Mouse (Mus musculus) limb, embryonic 15.5 days (tissue): Measurements from ENCODE around the gene Bglap2. TPM values are rescaled to one million over a fixed set of nuclear protein-coding genes. Genes with fewer than 3 reads are reported as not detected.

ENCODE experiments used
- ATAC-seq: fragments of 200-750 bp; cut with Nextera tagmentation; 2 replicates; pipeline ENCODE4 v1.8.0; 2017; ENCODE audit warnings: low read depth, moderate TSS enrichment; ENCODE audit not compliant: insufficient number of reproducible peaks, low FRiP score, low TSS enrichment
- H3K27ac ChIP-seq: fragments of 300-500 bp; sonication (generic); 2 replicates; pipeline ENCODE4 v1.5.1; 2015; ENCODE audit warnings: moderate library complexity, mild to moderate bottlenecking, inconsistent platforms
- H3K27me3 ChIP-seq: fragments of 300-500 bp; sonication (generic); 2 replicates; pipeline ENCODE4 v1.6.1; 2015; ENCODE audit warnings: inconsistent platforms
- H3K36me3 ChIP-seq: fragments of 300-500 bp; sonication (generic); 2 replicates; pipeline ENCODE4 v1.6.1; 2015; ENCODE audit warnings: inconsistent platforms
- H3K4me1 ChIP-seq: fragments of 300-500 bp; sonication (generic); 2 replicates; pipeline ENCODE4 v1.6.1; 2015; ENCODE audit warnings: inconsistent platforms
- H3K4me2 ChIP-seq: fragments of 300-500 bp; sonication (generic); 2 replicates; pipeline ENCODE4 v1.6.1; 2015; ENCODE audit warnings: mild to moderate bottlenecking, inconsistent platforms
- H3K4me3 ChIP-seq: fragments of 300-500 bp; sonication (generic); 2 replicates; pipeline ENCODE4 v1.5.1; 2015; ENCODE audit warnings: mild to moderate bottlenecking, inconsistent platforms
- H3K9ac ChIP-seq: fragments of 300-500 bp; sonication (generic); 2 replicates; pipeline ENCODE4 v1.6.1; 2015; ENCODE audit warnings: inconsistent platforms
- H3K9me3 ChIP-seq: fragments of 300-500 bp; sonication (generic); 2 replicates; pipeline ENCODE4 v1.6.1; 2016; ENCODE audit warnings: inconsistent platforms
- WGBS: fragments of 180-500 bp; shearing (Covaris S2); methylation state at CpG from one replicate; pipeline ENCODE4 v1.1.7; 2015; 5-methylcytosine and 5-hydroxymethylcytosine counted together
- polyA plus RNA-seq: library from polyadenylated mRNA; unstranded; fragments of >200 nt; fragmentation: Nextera tagmentation; extraction: Ambion mirVana; gene quantifications from 2 replicates; pipeline ENCODE4 v1.2.1, GENCODE M21; 2015

The Bglap2 gene
- polyA plus RNA-seq, 1 experiment from 2014 or later = 1.5 TPM

GRCm38 (mm10) chr3:88335436-88336053 is 43.0 kb downstream of the Bglap2 start:
- Histone ChIP-seq H3K4me1 (peaks cover 28% of the 10 kb centered on the region), H3K4me3 (peak overlapping the region; percentile 85), H3K27ac (peak overlapping the region; percentile 96), H3K27me3 (no peaks in the 10 kb centered on the region), H3K9ac (peak overlapping the region; percentile 64), H3K9me3 (no peaks in the 10 kb centered on the region), H3K36me3 (0 out of 2 replicates have a peak, but pooled peaks cover 4% of the 10 kb centered on the region), H3K4me2 (peak overlapping the region; percentile 66)
- WGBS = 1% methylated on average over 27 of the region's 27 CpGs
- peak; percentile 35; the same call in 1 of the 2 replicates for ATAC-seq

GRCm38 (mm10) chr3:88334902-88335435 is 43.5 kb downstream of the Bglap2 start:
- Histone ChIP-seq H3K4me2 (peak overlapping the region; percentile 66), H3K4me1 (peaks cover 28% of the 10 kb centered on the region), H3K9ac (peak overlapping the region; percentile 64), H3K27me3 (no peaks in the 10 kb centered on the region), H3K27ac (peak overlapping the region; percentile 96; the same call in 1 of the 2 replicates), H3K9me3 (no peaks in the 10 kb centered on the region), H3K4me3 (peak overlapping the region; percentile 85), H3K36me3 (0 out of 2 replicates have a peak, but pooled peaks cover 7% of the 10 kb centered on the region)
- WGBS = 32% methylated on average over 3 of the region's 3 CpGs
- no peak for ATAC-seq

- Histone ChIP-seq H3K4me1 (peaks cover 28% of the 10 kb centered on the region), H3K27ac (peak overlapping the region; percentile 59), H3K36me3 (peaks cover 14% of the 10 kb centered on the region), H3K4me3 (peak overlapping the region; percentile 27), H3K9ac (0 out of 2 replicates have a peak overlapping the region, but pooled peaks have one; percentile 4), H3K4me2 (peak overlapping the region; percentile 12; the same call in 1 of the 2 replicates), H3K27me3 (no peaks in the 10 kb centered on the region), H3K9me3 (no peaks in the 10 kb centered on the region)
- WGBS = 45% methylated on average over 12 of the region's 12 CpGs
- no peak for ATAC-seq
These were observed 44.4 kb downstream of the Bglap2 start for GRCm38 (mm10) chr3:88334029-88334658.

- no peaks in the 10 kb centered on the region for H3K9me3 ChIP-seq
- H3K36me3 ChIP-seq = peaks cover 33% of the 10 kb centered on the region
- ATAC-seq = no peak
- H3K4me2 ChIP-seq = no peak overlapping the region
- H3K27me3 ChIP-seq = no peaks in the 10 kb centered on the region
- peaks cover 15% of the 10 kb centered on the region for H3K4me1 ChIP-seq
- 32% methylated on average over 2 of the region's 2 CpGs for WGBS
- no peak overlapping the region for H3K27ac ChIP-seq
- no peak overlapping the region for H3K4me3 ChIP-seq
- no peak overlapping the region for H3K9ac ChIP-seq
These were observed 47.2 kb downstream of the Bglap2 start for GRCm38 (mm10) chr3:88331282-88331681.

- Histone ChIP-seq H3K4me3 (no peak overlapping the region), H3K36me3 (peaks cover 33% of the 10 kb centered on the region), H3K27ac (no peak overlapping the region), H3K9ac (no peak overlapping the region), H3K4me1 (peaks cover 14% of the 10 kb centered on the region), H3K9me3 (no peaks in the 10 kb centered on the region), H3K27me3 (no peaks in the 10 kb centered on the region), H3K4me2 (no peak overlapping the region)
- ATAC-seq = no peak
- whole genome bisulfite sequencing = 50% methylated on average over 5 of the region's 5 CpGs
These were observed 49.5 kb downstream of the Bglap2 start for GRCm38 (mm10) chr3:88328956-88329355.

Other genes with a start within 250 kb of the Bglap2 start
- gene Mef2d, start 236.3 kb downstream of the Bglap2 start, polyA plus RNA-seq = 23.3 and 29.8 TPM in 2 replicates
- gene Rhbg, start 124.0 kb downstream of the Bglap2 start, polyA plus RNA-seq = 24.1 and 25.6 TPM in 2 replicates
- gene Gm38392, start 91.5 kb downstream of the Bglap2 start, polyA plus RNA-seq = 2.0 and 4.1 TPM in 2 replicates
- 9.9 and 12.0 TPM in 2 replicates for gene Tsacc, start 81.7 kb downstream of the Bglap2 start, polyA plus RNA-seq
- gene Cct3, start 81.6 kb downstream of the Bglap2 start, polyA plus RNA-seq = 440 and 451 TPM in 2 replicates
- gene Glmp, start 53.7 kb downstream of the Bglap2 start, polyA plus RNA-seq = 198 and 199 TPM in 2 replicates
- gene Tmem79, start 42.6 kb downstream of the Bglap2 start, polyA plus RNA-seq = 36.0 and 37.2 TPM in 2 replicates
- 42.7 and 42.9 TPM in 2 replicates for gene Smg5, start 42.4 kb downstream of the Bglap2 start, polyA plus RNA-seq
- gene Paqr6, start 14.1 kb downstream of the Bglap2 start, polyA plus RNA-seq = 16.4 and 16.9 TPM in 2 replicates
- 34.8 and 39.9 TPM in 2 replicates for gene Bglap3, start 6.0 kb downstream of the Bglap2 start, polyA plus RNA-seq
- gene Bglap, start 5.8 kb upstream of the Bglap2 start, polyA plus RNA-seq = 0.88 and 1.7 TPM in 2 replicates
- gene Pmf1, start 31.6 kb upstream of the Bglap2 start, polyA plus RNA-seq = 94.9 and 106 TPM in 2 replicates
- gene Slc25a44, start 46.4 kb upstream of the Bglap2 start, polyA plus RNA-seq = 16.5 and 17.1 TPM in 2 replicates
- gene Sema4a, start 82.5 kb upstream of the Bglap2 start, polyA plus RNA-seq = 23.1 and 24.5 TPM in 2 replicates
- 635 and 751 TPM in 2 replicates for gene Lmna, start 131.3 kb upstream of the Bglap2 start, polyA plus RNA-seq
- 17.6 and 21.0 TPM in 2 replicates for gene Mex3a, start 153.7 kb upstream of the Bglap2 start, polyA plus RNA-seq
- 144 and 148 TPM in 2 replicates for gene Rab25, start 169.6 kb upstream of the Bglap2 start, polyA plus RNA-seq
- 194 and 207 TPM in 2 replicates for gene Lamtor2, start 174.4 kb upstream of the Bglap2 start, polyA plus RNA-seq
- gene Ubqln4, start 175.1 kb upstream of the Bglap2 start, polyA plus RNA-seq = 39.6 and 44.1 TPM in 2 replicates
- 347 and 365 TPM in 2 replicates for gene Ssr2, start 197.2 kb upstream of the Bglap2 start, polyA plus RNA-seq
- 84.9 and 97.3 TPM in 2 replicates for gene Arhgef2, start 227.3 kb upstream of the Bglap2 start, polyA plus RNA-seq